Mouse (Mus musculus) layer of hippocampus, adult 9-11 months (tissue): ENCODE results near the gene Adgrd1.
A peak's percentile ranks its signal among the peaks of the same experiment; 100 is the strongest.

Experiments
- DNase-seq: peaks from one replicate; pipeline ENCODE4 v3.0.0; 2022

The Adgrd1 gene

DNA sequence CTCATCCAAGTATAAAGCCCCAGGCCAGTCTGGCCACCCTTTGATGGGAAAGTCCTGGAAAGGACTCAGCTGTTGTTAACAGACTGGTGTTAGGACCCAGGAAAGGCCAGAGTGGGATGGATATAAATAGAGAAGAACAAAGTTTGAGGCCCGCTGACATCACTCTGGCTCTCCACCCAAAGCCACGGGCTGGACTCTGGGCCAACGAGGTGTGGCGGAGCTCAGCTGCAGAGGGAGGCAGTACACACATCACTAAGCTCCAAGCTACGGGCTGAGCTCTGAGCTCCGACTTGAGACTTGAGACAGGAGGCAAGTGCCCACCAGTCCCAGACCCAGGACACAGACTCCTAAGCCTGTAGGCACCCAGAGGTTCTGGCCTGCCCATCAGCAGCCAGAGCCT is at the start of gene Adgrd1:
TSS of gene Adgrd1 (plus strand) at position 240 of the 400 bp plus-strand sequence.
- no peak for DNase-seq

- DNase-seq: peak; percentile 92
Measured at GRCm38 (mm10) chr5:129049372-129049771, 47.2 kb upstream of the Adgrd1 start.

- DNase-seq: no peak
Measured at GRCm38 (mm10) chr5:129051910-129052309, 44.6 kb upstream of the Adgrd1 start.

GRCm38 (mm10) chr5:129052636-129053355 is 43.8 kb upstream of the Adgrd1 start:
- no peak for DNase-seq

DNA sequence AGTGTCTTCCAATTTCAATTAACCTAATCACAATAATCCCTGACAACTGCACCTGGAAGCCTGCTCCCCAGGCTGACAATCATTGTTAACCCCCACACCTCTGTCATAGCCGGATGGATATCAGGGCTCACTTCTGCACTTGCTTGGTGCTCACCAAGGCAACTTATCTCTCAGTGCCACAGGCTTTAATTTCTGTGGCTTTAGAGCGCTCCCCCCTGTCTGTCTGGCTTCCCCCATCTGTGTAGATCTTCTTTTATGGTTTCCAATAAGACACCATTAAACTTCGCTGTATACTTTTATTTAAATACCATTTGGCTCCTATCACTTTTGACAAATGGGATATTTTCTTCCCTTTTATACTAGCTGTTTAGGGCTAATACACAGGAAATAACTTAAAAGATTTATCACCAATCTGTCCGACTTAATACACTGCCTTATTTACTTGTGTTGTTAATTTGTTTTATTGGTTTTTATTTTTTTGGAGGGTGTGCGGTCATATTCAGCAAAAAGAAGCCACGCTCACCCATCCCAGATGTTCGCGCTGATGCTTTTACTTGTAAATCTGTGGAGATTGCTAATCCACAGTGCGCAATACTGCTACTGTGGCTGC is 41.8 kb upstream of the Adgrd1 start:
- DNase-seq: no peak

DNA sequence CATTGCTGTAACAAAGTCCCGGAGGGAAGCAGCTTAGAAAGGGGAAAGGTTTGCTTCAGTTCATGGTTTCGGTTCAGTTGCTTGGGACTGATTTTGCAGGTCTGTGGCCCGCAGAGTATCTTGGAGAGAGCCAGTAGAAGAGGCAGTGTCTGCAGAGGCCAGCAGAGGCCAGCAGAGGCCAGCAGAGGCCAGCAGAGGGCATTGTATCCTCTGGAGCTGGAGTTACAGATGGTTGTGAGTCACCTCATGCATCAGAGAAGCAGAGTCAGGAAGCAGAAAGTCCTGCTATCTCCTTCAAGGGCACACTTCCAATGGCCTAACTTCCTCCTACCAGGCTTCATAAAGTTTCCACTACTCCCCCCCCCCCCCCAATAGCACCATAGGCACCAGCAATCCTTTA is 37.4 kb upstream of the Adgrd1 start:
- no peak for DNase-seq

DNA sequence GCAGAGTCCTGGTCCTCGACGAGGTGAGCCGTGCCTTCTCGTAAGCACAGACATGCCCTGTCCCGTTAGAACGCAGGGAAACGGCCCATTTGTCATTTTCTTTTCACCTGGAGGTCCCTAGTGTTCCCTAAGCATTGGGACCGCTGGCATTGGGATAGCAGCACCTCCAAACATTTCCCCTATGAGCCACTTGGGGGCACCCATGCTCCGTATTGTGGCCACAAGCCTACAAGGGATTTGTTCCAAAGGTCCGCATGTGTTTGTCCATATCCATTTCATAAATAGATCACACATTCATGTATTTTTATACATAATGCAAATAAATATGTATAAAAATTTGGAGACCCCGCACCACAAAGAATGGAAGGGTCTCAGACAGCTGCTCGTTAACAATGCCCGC is 35.0 kb upstream of the Adgrd1 start:
- peak; percentile 56 for DNase-seq

DNA sequence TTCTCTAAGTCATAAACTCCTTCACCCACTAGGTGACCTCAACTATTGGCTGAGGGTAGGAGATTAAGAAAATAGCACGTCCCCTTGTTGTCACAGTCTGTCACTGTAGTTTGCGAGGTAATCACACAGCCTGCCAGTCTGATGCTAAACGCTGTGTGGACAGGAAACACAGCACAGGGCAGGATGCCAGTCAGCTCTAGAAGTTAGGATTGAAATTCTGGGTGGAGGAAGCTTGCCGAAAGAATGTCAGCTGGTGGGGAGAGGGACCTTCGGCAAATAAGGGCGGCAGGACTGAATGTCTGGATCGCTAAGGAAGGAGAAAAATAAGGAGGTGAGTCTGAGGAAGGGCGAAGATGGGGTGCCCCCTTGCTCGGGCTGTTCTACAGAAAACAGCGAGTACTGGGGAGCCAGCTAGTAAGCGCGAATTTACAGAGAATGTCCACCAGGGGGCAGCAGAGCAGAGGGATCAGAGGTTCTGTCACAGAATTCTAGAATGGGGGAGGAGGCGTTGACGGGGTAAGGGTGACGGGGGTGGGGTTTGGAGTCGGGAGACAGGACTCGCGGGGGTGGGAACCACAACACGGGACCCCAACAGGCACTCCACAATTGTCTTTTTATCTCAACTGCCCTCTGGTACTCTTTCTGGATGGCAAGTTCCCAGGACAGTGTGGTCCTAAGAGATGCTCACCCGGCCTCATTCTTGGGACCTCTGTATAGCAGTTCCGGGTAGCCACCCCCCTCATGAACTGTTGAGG is 33.3 kb upstream of the Adgrd1 start:
- peak; percentile 69 for DNase-seq

GRCm38 (mm10) chr5:129063792-129064087 is 32.8 kb upstream of the Adgrd1 start:
- DNase-seq: no peak

GRCm38 (mm10) chr5:129064186-129064585 is 32.4 kb upstream of the Adgrd1 start:
- no peak for DNase-seq

DNA sequence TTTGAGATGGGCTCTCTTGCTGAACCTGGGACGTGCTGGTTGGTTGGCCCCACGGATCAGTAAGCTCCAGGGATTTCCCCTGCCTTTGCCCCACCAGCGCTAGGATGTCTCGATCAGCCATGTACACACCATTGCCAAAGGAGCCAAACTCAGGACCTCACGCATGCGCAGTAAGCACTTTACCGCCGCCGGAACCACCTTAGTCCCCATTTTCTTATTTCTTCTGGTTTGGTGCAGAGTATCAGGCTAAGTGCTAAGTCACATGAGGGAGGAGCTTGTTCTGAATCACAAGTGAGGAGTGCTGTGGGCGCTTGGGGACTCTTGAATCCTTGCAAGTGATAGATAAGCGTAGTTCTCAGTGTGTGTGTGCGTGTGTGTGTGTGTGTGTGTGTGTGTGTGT is 31.2 kb upstream of the Adgrd1 start:
- DNase-seq: no peak

DNA sequence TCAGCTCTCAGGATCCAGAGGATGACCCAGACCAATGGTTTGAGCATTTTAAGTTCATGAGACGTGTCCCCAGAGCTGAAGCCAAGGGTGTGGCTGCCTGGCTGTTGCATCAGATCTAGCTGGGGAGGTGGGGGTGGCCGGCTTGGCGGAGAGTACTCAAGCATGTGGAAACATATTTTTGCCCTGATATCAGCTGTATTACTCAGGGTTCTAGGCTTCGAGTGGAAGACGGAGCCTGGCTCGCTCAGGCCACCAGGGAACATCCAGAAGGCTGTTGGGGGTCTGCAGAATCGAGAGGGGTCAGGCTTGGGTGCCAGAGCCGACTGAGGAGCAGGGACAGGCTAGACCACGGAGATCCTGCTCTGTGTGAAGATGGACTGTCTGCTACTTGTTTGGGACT is 30.6 kb upstream of the Adgrd1 start:
- DNase-seq: no peak

- DNase-seq: no peak
Measured at GRCm38 (mm10) chr5:129066541-129067230, 29.9 kb upstream of the Adgrd1 start.

DNA sequence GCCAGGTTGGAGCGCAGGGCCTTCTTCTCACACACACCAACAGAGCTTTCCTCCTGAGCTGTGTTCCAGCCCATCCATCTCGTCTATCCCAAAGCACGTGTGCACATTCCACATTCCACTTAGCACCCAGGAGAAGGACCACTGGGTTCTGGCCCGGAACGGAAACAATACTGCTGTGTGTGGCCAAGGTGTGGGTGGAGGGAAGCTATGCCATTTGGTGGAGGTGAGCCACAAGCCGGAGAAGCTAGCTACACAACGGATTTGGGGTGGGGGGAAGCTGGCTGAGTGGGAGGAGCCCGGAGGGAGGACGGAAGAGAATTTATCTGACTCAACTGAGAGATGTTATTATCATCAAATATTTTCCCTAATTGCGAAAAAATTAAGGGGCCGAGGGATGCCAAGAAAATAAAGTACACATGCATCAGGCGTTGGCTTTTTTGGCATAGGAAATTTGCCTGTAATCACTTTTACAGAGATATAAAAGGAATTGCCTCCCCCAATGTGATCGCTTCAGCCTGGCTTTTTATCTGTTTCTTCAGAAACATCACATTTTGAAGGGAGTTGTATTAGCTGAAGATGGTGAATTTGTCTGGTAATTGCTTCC is 29.2 kb upstream of the Adgrd1 start:
- peak; percentile 52 for DNase-seq

DNA sequence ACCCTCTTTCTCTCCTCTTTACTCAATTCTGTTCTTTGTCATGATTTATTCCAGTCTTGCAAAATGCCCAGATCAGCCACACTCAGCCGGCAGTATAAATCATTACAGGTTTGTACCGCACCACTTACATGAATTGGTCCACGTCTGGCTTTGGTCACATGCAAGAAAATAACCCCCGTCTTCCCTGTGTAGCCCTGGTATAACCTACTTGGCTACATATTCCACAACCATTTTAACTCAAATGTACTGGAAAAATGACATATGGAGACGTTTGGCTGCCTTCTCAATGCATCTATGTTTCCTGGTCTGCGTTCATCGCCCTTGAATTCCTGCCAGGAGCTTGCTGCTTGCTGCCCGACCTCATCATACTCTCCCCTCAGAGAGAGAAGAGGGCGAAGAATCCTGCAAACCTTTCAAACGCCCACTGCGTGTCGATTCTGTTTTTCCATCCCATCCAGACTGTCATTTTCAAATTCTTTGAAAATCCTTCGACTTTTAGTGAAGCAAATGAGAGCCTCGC is 24.7 kb upstream of the Adgrd1 start:
- no peak for DNase-seq

DNA sequence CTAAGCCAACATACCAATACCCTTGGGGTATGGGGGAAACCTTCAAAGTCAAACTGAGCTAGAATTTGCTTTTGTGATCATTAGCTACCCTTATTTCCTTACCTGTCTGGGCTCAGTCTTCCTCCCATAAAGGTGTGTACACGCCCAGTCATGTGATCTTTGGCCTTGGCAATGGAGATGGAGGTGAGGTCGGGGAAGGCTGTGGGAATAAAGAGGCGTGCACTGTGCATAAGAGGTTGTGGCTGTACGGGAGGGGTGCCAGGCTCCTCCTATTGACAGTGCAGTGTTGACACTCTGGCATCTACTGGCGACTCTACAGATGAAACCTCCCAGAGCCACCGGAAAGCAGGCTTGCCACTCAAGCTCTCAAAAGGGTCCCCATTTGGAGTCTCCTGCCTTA is 23.1 kb upstream of the Adgrd1 start:
- DNase-seq: no peak

- no peak for DNase-seq
Measured at GRCm38 (mm10) chr5:129076098-129076497, 20.5 kb upstream of the Adgrd1 start.

- no peak for DNase-seq
Measured at GRCm38 (mm10) chr5:129077240-129077639, 19.3 kb upstream of the Adgrd1 start.

- no peak for DNase-seq
Measured at GRCm38 (mm10) chr5:129081521-129081920, 15.0 kb upstream of the Adgrd1 start.

- DNase-seq: peak; percentile 45
Measured at GRCm38 (mm10) chr5:129085153-129085552, 11.4 kb upstream of the Adgrd1 start.

DNA sequence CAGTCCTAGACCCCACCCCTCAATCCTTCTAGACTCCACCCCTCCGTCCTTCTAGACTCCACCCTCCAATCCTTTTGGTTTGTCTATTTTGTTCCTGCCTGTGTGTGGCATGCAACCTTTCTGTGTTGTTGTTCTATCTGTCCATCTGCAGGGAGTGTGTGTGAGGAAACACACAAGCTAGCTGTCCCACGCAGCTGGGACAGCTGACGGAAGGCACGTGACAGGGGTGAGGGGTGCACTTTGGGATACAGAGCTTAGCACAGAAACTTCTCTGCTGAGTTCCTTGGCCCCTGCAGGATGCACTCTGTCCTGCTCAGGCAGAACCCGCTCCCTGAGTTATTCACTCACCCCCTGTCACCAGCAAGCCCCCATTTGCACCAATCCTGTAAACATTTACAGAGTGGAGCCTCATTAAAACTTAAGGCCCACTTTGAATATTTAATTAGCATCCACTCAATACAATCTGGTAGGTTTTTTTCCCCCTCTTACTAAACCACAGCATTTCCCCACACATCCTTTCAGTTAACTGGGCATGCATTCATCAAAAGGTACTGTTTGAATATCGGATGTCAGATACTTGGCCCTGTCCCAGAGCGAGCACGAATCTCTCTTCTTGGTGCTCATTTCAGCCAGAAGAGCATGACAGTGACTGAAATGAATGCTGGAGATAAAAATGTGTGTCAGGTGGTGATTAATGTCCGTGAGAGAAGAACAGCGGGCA is 4.0 kb upstream of the Adgrd1 start:
- no peak for DNase-seq

DNA sequence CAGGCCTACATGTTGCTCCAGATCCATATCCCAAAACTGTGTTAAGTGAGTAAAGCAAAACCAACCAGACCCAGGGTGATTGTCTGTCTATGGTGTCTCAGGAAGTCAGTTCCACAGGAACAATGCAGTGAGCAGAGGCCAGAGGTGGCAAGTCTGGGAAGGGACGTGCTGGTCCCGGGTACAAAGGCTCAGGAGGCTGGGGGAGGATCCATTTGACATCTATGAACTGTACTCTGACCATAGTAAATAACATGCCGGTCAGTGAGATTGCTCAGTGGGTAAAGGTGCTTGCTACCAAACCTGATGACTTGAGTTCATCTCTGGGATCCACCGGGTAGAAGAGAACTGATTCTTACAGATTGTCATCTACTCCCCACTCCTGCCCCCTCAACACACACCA is 3.4 kb upstream of the Adgrd1 start:
- DNase-seq: no peak
